Mouse (Mus musculus): ENCODE measurements at regions not wholly inside any gene's neighbourhood (a gene's known extent, or its start where the extent isn't known, plus 50 kb on each side); places are given as distances from the start of the nearest gene placed in this dataset.

DNA sequence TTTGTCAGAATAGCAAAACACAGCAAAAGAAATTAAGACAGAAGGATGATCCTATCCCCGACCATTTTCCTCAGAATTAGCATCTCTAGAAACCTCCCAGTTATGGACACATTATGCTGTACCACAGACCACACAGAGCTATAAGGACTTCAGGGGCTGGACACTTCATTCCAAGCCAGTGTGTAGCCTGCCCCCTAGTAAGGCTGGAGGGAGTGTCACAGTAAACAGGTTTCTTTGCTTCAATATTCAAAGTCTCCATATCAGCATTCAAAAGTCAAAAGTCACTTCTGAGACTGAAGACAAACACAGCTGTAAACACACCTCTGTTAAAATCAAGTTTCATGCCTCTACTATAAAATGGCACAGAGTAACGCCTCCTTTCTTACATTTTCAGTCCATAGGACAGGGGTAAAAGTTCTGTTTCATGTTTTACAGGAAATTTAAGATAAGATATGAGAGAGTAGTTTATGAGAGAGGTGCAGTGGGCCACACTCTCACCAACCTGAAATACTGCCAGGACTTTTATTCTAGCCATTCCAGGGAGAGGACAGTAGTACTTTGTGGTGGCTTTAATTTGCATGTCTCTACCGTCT lies 226.6 kb downstream of the C1d start:
- no peaks in the 10 kb centered on the region for H3K27me3 ChIP-seq (replicated peaks)
- peak; percentile 53; the same call in 1 of the 2 replicates for ATAC-seq
- 66% methylated on average over 3 of the region's 3 CpGs for WGBS
- H3K36me3 ChIP-seq, result no peaks in the 10 kb centered on the region
- no peak overlapping the region for H3K9ac ChIP-seq
- no peaks in the 10 kb centered on the region for H3K9me3 ChIP-seq
- H3K27ac ChIP-seq, result no peak overlapping the region
- H3K4me2 ChIP-seq (replicated peaks), result no peak overlapping the region
- no peak overlapping the region for H3K4me3 ChIP-seq (replicated peaks)
- H3K4me1 ChIP-seq (replicated peaks), result 0 out of 2 replicates have a peak, but pooled peaks cover 2% of the 10 kb centered on the region

DNA sequence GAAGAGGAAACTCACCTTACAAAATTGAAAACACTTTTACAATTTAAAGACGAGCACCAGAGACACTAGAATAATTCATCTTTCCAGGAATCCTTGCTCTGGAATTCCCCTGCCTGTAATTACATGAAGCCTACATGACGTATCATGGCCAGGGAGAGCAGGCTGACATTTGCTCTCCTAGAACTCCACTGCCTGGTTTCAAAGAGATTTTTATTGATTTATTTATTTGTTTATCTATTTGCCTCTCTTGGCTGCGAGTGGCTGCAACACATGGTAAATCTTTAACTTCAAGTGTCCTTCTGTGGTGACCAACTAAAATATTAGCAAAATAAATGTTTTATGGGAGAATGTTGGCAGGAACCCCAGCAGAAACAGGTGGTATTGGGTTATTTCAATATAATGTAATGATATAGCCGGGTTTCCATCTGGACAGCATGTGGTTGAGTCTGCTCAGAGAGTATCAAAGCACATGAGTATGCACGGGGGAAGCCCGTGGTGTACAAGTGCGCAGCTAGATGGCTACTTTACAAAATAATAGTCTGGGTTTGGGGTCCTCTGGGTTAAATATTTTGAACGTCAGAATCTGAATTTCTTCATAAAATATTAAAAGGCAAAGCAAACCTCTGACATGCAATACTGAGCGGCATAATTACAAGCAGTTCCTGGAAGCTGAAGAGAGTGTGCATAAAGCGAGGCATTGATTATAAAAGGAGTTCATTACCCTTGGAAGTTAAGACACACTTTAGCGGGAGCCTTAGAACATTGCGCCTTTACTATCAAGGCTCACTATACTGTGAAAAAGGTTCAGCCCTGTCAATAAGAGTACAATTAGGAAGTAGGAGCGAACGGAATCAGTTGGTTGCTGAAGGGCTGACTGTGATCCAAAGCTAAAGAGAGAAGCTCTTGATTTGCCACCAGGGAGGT lies 244.0 kb downstream of the C1d start:
- Histone ChIP-seq H3K27me3 (replicated peaks) (no peaks in the 10 kb centered on the region), H3K9me3 (no peaks in the 10 kb centered on the region), H3K27ac (no peak overlapping the region), H3K4me1 (replicated peaks) (no peaks in the 10 kb centered on the region), H3K4me3 (replicated peaks) (no peak overlapping the region), H3K4me2 (replicated peaks) (no peak overlapping the region), H3K9ac (no peak overlapping the region), H3K36me3 (no peaks in the 10 kb centered on the region)
- WGBS, result 67% methylated on average over 14 of the region's 14 CpGs
- ATAC-seq, result no peak

DNA sequence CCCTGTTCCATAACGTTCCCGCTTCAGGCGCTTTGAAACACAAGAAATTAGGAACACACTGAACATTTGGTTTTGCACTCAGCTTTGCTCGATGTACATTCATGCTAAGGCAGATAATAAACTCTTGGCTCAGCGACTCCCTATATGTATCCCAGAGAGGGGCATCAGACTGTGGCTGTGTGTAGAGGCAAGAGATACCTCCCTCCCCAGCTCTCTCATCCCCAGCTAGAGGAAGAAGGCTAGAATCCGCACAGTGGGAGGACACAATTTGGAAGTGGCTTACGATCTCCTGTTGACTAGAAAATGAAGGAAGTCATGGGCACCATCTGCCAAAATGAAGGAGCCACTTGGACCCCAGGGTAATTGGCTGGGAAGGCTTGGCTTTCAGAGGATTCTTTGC lies 244.7 kb downstream of the C1d start:
- Histone ChIP-seq H3K4me3 (replicated peaks) (no peak overlapping the region), H3K9me3 (no peaks in the 10 kb centered on the region), H3K9ac (no peak overlapping the region), H3K4me1 (replicated peaks) (no peaks in the 10 kb centered on the region), H3K36me3 (no peaks in the 10 kb centered on the region), H3K27me3 (replicated peaks) (no peaks in the 10 kb centered on the region), H3K4me2 (replicated peaks) (no peak overlapping the region), H3K27ac (no peak overlapping the region)
- no peak for ATAC-seq
- 89% methylated on average over 7 of the region's 7 CpGs for WGBS

DNA sequence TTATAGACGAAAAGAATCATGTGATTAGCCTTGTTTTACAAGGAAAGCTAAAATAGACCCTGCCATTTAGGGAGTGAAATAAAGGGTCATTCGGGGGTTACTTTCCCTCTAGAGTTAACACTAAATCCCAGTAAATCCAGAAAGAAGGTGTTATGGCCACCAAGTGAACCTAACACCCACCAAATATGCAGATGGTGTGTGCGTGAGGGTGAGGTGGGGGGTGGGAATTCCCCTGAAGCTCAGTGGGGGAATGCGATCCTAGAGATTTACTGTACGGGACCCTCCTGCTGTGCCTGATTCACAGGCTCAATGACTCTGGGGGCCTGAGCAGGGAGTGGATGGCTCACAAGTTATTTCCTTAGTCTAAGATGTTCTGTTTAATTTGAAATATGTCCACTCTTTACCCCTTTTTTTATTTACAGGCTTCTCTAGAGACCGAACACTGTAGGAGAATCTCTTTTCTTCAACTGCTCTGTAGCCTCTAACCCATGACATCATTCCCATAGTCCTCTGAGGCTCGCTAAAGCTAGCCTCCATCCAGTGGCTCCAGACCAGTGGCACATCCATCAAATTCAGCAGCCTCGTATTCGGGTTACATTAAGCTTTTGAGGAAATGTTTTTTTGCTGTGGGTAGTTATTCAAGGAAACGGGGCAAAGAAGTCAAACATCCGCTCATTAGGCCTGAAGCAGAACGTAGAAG lies 265.0 kb downstream of the C1d start:
- Histone ChIP-seq H3K9me3 (no peaks in the 10 kb centered on the region), H3K36me3 (no peaks in the 10 kb centered on the region), H3K4me1 (replicated peaks) (no peaks in the 10 kb centered on the region), H3K27me3 (replicated peaks) (no peaks in the 10 kb centered on the region), H3K4me3 (replicated peaks) (no peak overlapping the region), H3K27ac (no peak overlapping the region), H3K4me2 (replicated peaks) (no peak overlapping the region), H3K9ac (no peak overlapping the region)
- ATAC-seq, result no peak
- 63% methylated on average over 12 of the region's 12 CpGs for WGBS

DNA sequence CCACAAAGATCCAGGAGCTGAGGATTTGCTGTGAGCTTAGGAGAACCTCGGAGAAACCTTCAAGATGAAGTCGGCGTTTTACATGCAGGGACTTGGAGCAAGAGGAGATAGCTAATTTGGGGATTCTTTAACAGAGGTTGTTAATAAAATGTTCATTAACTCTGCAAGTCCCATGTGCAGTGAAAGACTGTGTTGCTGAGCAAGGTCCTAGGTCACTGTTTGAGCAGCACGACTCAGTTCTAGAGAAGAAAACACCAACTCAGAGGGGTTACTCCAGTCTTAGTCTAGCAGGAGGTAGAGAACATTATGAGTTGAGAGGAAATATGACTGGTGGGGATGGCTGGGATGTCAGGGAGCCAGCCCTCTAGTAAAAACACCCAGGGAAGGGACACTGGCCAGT lies 265.9 kb downstream of the C1d start:
- Histone ChIP-seq H3K36me3 (no peaks in the 10 kb centered on the region), H3K9me3 (no peaks in the 10 kb centered on the region), H3K27me3 (replicated peaks) (no peaks in the 10 kb centered on the region), H3K4me3 (replicated peaks) (no peak overlapping the region), H3K9ac (no peak overlapping the region), H3K27ac (no peak overlapping the region), H3K4me1 (replicated peaks) (no peaks in the 10 kb centered on the region), H3K4me2 (replicated peaks) (no peak overlapping the region)
- no peak for ATAC-seq
- WGBS, result 89% methylated on average over 4 of the region's 4 CpGs

DNA sequence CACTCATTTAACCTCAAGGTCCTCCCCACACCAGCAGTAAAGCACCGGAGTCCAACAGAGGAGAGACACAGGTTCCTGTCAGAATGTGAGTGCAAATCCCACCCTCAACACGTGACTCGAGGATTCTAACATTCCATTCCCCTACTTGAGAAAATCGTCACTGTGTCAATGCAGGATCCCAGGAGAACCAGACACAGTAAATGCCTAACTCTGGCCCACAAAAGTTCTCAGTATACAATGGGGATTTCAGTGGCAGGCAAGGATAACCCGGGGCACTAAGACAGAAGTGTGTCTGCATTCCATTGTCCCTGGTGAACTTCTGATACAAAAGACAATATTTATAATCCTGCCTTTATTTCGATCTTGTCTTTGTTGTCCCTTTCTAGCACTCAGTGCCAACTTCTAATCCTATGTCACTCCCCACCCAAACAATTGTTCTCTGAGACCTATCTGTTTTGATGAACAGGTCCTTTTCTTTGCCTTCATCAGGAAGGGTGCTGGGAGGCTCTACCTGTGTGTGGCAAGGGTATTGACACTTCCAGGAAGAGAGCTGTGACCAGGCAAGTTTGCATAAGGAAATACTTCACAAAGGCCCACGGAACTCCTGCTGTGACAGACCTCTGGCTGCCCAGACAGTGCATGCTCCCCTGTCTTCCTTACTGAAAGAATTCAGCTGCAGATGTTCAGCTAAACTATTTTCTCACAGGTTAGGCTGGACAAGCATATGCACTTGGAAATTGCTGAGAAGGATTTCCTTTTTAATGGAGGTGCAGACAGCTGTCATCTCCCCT lies 267.8 kb downstream of the C1d start:
- Histone ChIP-seq H3K27me3 (replicated peaks) (no peaks in the 10 kb centered on the region), H3K9ac (no peak overlapping the region), H3K4me2 (replicated peaks) (no peak overlapping the region), H3K4me1 (replicated peaks) (no peaks in the 10 kb centered on the region), H3K36me3 (no peaks in the 10 kb centered on the region), H3K4me3 (replicated peaks) (no peak overlapping the region), H3K9me3 (no peaks in the 10 kb centered on the region), H3K27ac (no peak overlapping the region)
- WGBS, result 57% methylated on average over 7 of the region's 7 CpGs
- no peak for ATAC-seq

DNA sequence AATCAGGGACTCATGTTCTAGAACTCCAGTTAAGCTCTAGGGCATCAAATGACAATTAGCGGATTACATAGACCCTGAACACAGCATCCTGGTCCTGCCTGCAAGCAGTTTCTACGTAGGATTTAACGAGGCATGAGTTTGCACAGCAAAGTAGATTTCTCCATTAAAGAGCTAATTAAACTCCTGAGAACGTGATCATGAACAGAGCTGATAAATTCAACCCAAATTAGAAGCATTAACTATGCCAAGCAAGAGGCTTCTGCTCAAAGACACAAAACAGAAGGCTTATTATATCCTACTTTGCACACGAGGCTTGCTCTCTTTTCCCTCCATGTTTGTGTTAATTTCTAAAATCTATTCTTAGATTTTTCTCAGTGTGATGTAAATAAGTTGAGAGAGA lies 269.1 kb downstream of the C1d start:
- WGBS, result 62% methylated on average over 5 of the region's 5 CpGs
- H3K27ac ChIP-seq, result no peak overlapping the region

DNA sequence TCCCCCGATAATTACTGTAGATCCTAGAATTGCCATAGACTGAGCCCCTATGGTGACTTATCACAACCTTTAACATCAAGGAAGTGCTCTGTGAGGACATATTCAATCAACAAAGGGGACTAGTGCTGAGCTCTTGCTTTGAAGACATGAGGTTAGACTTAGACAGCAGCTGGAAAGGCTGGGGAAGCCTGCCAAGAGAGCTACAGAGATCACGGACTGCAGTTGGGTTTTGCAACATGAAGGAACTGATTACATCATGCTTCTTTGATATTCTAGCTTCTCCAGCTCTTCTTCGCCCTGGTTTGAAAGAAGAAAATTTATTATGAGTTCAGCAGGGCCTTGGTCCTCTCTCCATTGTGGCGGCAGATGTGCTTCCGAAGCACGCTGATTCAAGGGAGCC lies 271.2 kb downstream of the C1d start:
- WGBS, result 66% methylated on average over 6 of the region's 6 CpGs
- no peaks in the 10 kb centered on the region for H3K9me3 ChIP-seq
- H3K9ac ChIP-seq, result no peak overlapping the region
- no peaks in the 10 kb centered on the region for H3K27me3 ChIP-seq (replicated peaks)
- no peaks in the 10 kb centered on the region for H3K4me1 ChIP-seq (replicated peaks)
- no peak overlapping the region for H3K4me2 ChIP-seq (replicated peaks)
- ATAC-seq, result no peak
- no peak overlapping the region for H3K4me3 ChIP-seq (replicated peaks)
- no peaks in the 10 kb centered on the region for H3K36me3 ChIP-seq
- no peak overlapping the region for H3K27ac ChIP-seq

More for the DNA sequence above, 269.1 kb downstream of the C1d start:
- Histone ChIP-seq H3K4me3 (replicated peaks) (no peak overlapping the region), H3K9ac (no peak overlapping the region), H3K4me2 (replicated peaks) (no peak overlapping the region), H3K27me3 (replicated peaks) (no peaks in the 10 kb centered on the region), H3K36me3 (no peaks in the 10 kb centered on the region), H3K9me3 (no peaks in the 10 kb centered on the region), H3K4me1 (replicated peaks) (no peaks in the 10 kb centered on the region)
- ATAC-seq, result no peak

DNA sequence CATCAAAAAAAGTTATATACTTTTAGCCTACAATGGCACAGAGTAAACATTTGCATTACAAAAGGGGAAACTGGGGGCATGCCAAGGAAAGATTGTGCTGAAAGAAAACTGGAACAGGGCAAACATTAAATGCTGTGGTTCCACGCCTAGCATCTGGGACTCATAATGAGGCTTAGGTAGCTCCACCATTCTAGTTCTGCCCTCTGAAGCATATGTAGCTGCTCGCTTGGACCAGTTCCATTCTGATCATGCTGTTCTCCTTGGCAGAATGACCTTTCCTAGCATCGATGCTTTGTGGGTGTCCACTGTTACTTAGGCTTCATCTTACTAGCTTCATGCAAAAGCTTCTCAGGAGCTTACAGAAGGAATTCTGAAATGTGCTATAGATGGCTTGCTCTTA lies 276.3 kb downstream of the C1d start:
- no peak overlapping the region for H3K9ac ChIP-seq
- no peak overlapping the region for H3K27ac ChIP-seq
- WGBS, result 87% methylated on average over 3 of the region's 3 CpGs
- H3K9me3 ChIP-seq, result no peaks in the 10 kb centered on the region
- no peaks in the 10 kb centered on the region for H3K27me3 ChIP-seq (replicated peaks)
- no peaks in the 10 kb centered on the region for H3K36me3 ChIP-seq
- no peak overlapping the region for H3K4me3 ChIP-seq (replicated peaks)
- H3K4me1 ChIP-seq (replicated peaks), result no peaks in the 10 kb centered on the region
- no peak overlapping the region for H3K4me2 ChIP-seq (replicated peaks)
- ATAC-seq, result no peak

DNA sequence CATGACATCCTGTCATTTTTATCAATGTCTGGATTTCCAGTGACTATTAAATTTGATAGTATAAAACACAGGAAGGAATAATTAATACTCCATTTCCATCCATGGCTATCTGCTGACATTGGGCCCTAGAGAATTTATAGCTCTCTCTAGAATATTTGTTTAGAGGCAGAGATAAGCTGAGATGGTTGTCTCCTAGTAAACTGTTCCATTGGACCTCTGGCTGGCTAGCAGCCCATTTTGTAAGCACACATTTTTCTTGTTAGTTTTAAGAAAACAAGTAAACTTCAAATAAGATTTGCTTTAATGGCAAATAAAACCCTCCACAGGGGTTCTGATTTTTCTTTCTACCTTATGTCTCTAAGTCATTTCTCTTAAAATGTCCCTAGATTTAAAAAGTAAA lies 288.9 kb downstream of the C1d start:
- no peaks in the 10 kb centered on the region for H3K36me3 ChIP-seq
- H3K9me3 ChIP-seq, result no peaks in the 10 kb centered on the region
- ATAC-seq, result no peak
- H3K27ac ChIP-seq, result no peak overlapping the region
- H3K27me3 ChIP-seq (replicated peaks), result no peaks in the 10 kb centered on the region
- H3K4me1 ChIP-seq (replicated peaks), result no peaks in the 10 kb centered on the region
- no peak overlapping the region for H3K4me3 ChIP-seq (replicated peaks)
- no peak overlapping the region for H3K4me2 ChIP-seq (replicated peaks)
- H3K9ac ChIP-seq, result no peak overlapping the region

DNA sequence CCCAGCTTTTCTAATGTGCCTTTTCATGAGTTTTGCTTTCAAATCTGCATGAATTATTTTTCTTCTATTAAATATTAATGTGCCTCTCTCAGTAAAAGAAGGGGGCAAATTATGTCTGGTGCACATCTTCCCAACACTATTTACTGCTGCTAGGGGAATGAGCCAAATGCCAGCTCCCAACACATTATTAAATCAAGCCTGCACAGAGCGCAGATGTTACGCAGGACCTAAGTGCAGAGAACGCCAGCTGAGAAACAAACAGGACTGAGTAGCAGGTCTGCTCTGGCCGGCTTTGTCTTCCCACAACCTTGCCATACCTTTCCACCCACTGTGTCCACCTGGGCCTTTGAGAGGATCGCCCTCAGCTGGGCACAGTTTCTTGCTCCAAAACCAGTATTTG lies 291.8 kb downstream of the C1d start:
- no peaks in the 10 kb centered on the region for H3K36me3 ChIP-seq
- no peak overlapping the region for H3K9ac ChIP-seq
- H3K27ac ChIP-seq, result no peak overlapping the region
- WGBS, result 76% methylated on average over 5 of the region's 5 CpGs
- H3K9me3 ChIP-seq, result no peaks in the 10 kb centered on the region
- ATAC-seq, result no peak
- no peak overlapping the region for H3K4me3 ChIP-seq (replicated peaks)
- no peaks in the 10 kb centered on the region for H3K27me3 ChIP-seq (replicated peaks)
- no peak overlapping the region for H3K4me2 ChIP-seq (replicated peaks)
- H3K4me1 ChIP-seq (replicated peaks), result no peaks in the 10 kb centered on the region

DNA sequence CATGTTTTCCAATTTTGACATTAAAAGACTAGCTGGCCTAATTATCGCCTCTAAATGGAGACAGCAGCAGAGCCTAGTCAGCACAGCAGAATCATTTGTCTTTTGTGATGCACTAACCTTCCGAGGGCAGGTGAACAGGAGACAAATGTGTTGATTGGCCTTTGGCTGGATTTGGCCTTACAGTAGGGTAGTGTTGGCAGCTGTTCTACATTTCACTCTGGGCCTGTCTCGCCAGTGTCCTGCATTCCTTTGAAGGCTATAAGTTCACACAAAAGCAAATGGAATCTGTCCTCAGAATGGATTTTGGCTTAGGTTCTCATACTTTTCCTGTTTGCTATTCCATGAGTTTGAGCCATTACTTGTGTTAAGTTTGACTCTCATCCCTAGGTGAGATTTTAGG lies 297.9 kb downstream of the C1d start:
- Histone ChIP-seq H3K4me2 (replicated peaks) (no peak overlapping the region), H3K4me3 (replicated peaks) (no peak overlapping the region), H3K4me1 (replicated peaks) (no peaks in the 10 kb centered on the region), H3K9me3 (no peaks in the 10 kb centered on the region), H3K27me3 (replicated peaks) (no peaks in the 10 kb centered on the region), H3K27ac (no peak overlapping the region), H3K36me3 (no peaks in the 10 kb centered on the region), H3K9ac (no peak overlapping the region)
- WGBS, result 61% methylated on average over 3 of the region's 3 CpGs
- no peak for ATAC-seq
